Mouse (Mus musculus) MEL (cell line): ENCODE measurements around the gene Sbno2. TPM values are rescaled to one million over a fixed set of nuclear protein-coding genes. Genes with fewer than 3 reads are reported as not detected.

Experiments
- DNase-seq: peaks from one replicate; pipeline ENCODE4 v3.0.0; 2011; ENCODE audit warnings: low read depth, low spot score
- H3K27ac ChIP-seq: 2 replicates; pipeline ENCODE4 v1.5.1; 2012; ENCODE audit warnings: low read depth, mild to moderate bottlenecking, control low read depth, low read length, moderate library complexity; ENCODE audit not compliant: control insufficient read depth
- H3K27me3 ChIP-seq, 2 experiments: fragments of 150-350 bp in 1 of 2; sonication (generic) in 1 of 2; 2 replicates each; pipeline ENCODE4 v1.6.1; 2012; ENCODE audit warnings: low read length in 2 of 2, mild to moderate bottlenecking in 2 of 2, improper control_type of control experiment in 1 of 2, moderate library complexity in 1 of 2; ENCODE audit not compliant: insufficient read depth in 2 of 2, control insufficient read depth in 1 of 2
- H3K36me3 ChIP-seq, 2 experiments: 2 replicates each; pipeline ENCODE4 v1.6.1; 2012 to 2014; ENCODE audit warnings: low read length in 2 of 2, improper control_type of control experiment in 1 of 2, inconsistent platforms in 1 of 2, mild to moderate bottlenecking in 1 of 2; ENCODE audit not compliant: insufficient read depth in 2 of 2, control insufficient read depth in 1 of 2
- H3K4me1 ChIP-seq, 2 experiments: fragments of 150-350 bp in 1 of 2; sonication (generic) in 1 of 2; 2 replicates each; pipeline ENCODE4 v1.6.1; 2012; ENCODE audit warnings: low read length in 2 of 2, improper control_type of control experiment in 1 of 2, mild to moderate bottlenecking in 1 of 2; ENCODE audit not compliant: insufficient read depth in 2 of 2, control insufficient read depth in 1 of 2
- H3K4me3 ChIP-seq, 2 experiments: fragments of 150-350 bp in 1 of 2; sonication (generic) in 1 of 2; 2 replicates each; pipeline ENCODE4 v1.5.1; 2012; ENCODE audit warnings: low read depth in 2 of 2, low read length in 2 of 2, mild to moderate bottlenecking in 2 of 2, moderate library complexity in 2 of 2, control low read depth in 1 of 2, improper control_type of control experiment in 1 of 2; ENCODE audit not compliant: control insufficient read depth in 1 of 2, insufficient read depth in 1 of 2
- H3K79me2 ChIP-seq: 2 replicates; pipeline ENCODE4 v1.6.1; 2012; ENCODE audit warnings: mild to moderate bottlenecking, low read length, moderate library complexity; ENCODE audit not compliant: control insufficient read depth, poor library complexity, insufficient read depth
- H3K9ac ChIP-seq: 2 replicates; pipeline ENCODE4 v1.6.1; 2012; ENCODE audit warnings: low read depth, mild to moderate bottlenecking, control low read depth, low read length, moderate library complexity; ENCODE audit not compliant: control insufficient read depth, poor library complexity, severe bottlenecking
- H3K9me3 ChIP-seq: fragments of 150-350 bp; sonication (generic); replicated peaks from 2 replicates; pipeline ENCODE4 v1.6.1; 2012; ENCODE audit warnings: mild to moderate bottlenecking, low read length, improper control_type of control experiment, moderate library complexity; ENCODE audit not compliant: insufficient read depth
- CHD2 ChIP-seq: IDR thresholded peaks from 2 replicates; pipeline ENCODE4 v1.6.1; 2011; ENCODE audit warnings: low read length, improper control_type of control experiment
- CTCF ChIP-seq, 3 experiments: IDR thresholded peaks in 2 of 3; conservative IDR thresholded peaks in 1 of 3; 2 replicates each; pipeline ENCODE4 v1.5.1; 2011 to 2012; ENCODE audit warnings: low read length in 3 of 3, low read depth in 2 of 3, mild to moderate bottlenecking in 2 of 3, improper control_type of control experiment in 1 of 3, inconsistent platforms in 1 of 3, mixed read lengths in 1 of 3, moderate library complexity in 1 of 3; ENCODE audit not compliant: control insufficient read depth in 1 of 3, insufficient read depth in 1 of 3, poor library complexity in 1 of 3, severe bottlenecking in 1 of 3
- ELF1 ChIP-seq: IDR thresholded peaks from 2 replicates; pipeline ENCODE4 v1.6.1; 2014; ENCODE audit warnings: low read depth, mild to moderate bottlenecking, inconsistent platforms, low read length, improper control_type of control experiment, moderate library complexity
- ETS1 ChIP-seq: IDR thresholded peaks from 2 replicates; pipeline ENCODE4 v1.6.1; 2012; ENCODE audit warnings: low read depth, mild to moderate bottlenecking, inconsistent platforms, low read length, improper control_type of control experiment, moderate library complexity
- GABPA ChIP-seq: IDR thresholded peaks from 2 replicates; pipeline ENCODE4 v1.6.1; 2012; ENCODE audit warnings: low read depth, mild to moderate bottlenecking, inconsistent platforms, low read length, improper control_type of control experiment, moderate library complexity
- HCFC1 ChIP-seq: IDR thresholded peaks from 2 replicates; pipeline ENCODE4 v1.6.1; 2012; ENCODE audit warnings: low read depth, mild to moderate bottlenecking, inconsistent platforms, low read length, improper control_type of control experiment, moderate library complexity
- JUND ChIP-seq: IDR thresholded peaks from 2 replicates; pipeline ENCODE4 v1.6.1; 2011; ENCODE audit warnings: low read depth, mild to moderate bottlenecking, improper control_type of control experiment, low read length
- KAT2A ChIP-seq: conservative IDR thresholded peaks from 2 replicates; pipeline ENCODE4 v1.6.1; 2012; ENCODE audit warnings: low read depth, low read length, improper control_type of control experiment, inconsistent platforms
- MXI1 ChIP-seq: IDR thresholded peaks from 2 replicates; pipeline ENCODE4 v1.6.1; 2011; ENCODE audit warnings: mild to moderate bottlenecking, low read depth, low read length, improper control_type of control experiment
- MYC ChIP-seq: IDR thresholded peaks from 2 replicates; pipeline ENCODE4 v1.6.1; 2011; ENCODE audit warnings: low read depth, mild to moderate bottlenecking, low read length, improper control_type of control experiment, moderate library complexity
- POLR2AphosphoS2 ChIP-seq: IDR thresholded peaks from 2 replicates; pipeline ENCODE4 v1.6.1; 2011; ENCODE audit warnings: low read length, improper control_type of control experiment
- SMC3 ChIP-seq: IDR thresholded peaks from 2 replicates; pipeline ENCODE4 v1.6.1; 2011; ENCODE audit warnings: low read depth, low read length, improper control_type of control experiment
- TAL1 ChIP-seq: IDR thresholded peaks from 2 replicates; pipeline ENCODE4 v1.6.1; 2012; ENCODE audit warnings: mild to moderate bottlenecking, inconsistent platforms, low read length, moderate library complexity, mixed read lengths
- UBTF ChIP-seq: IDR thresholded peaks from 2 replicates; pipeline ENCODE4 v1.6.1; 2012; ENCODE audit warnings: low read depth, mild to moderate bottlenecking, inconsistent platforms, low read length, improper control_type of control experiment, moderate library complexity, borderline replicate concordance; ENCODE audit not compliant: insufficient read depth
- USF1 ChIP-seq: IDR thresholded peaks from 2 replicates; pipeline ENCODE4 v1.6.1; 2014; ENCODE audit warnings: low read depth, mild to moderate bottlenecking, inconsistent platforms, low read length, improper control_type of control experiment, moderate library complexity
- USF2 ChIP-seq, 2 experiments: IDR thresholded peaks; 2 replicates each; pipeline ENCODE4 v1.6.1; 2011 to 2012; ENCODE audit warnings: improper control_type of control experiment in 2 of 2, low read length in 2 of 2, borderline replicate concordance in 1 of 2, inconsistent platforms in 1 of 2, low read depth in 1 of 2, mild to moderate bottlenecking in 1 of 2; ENCODE audit not compliant: insufficient read depth in 1 of 2
- ZKSCAN1 ChIP-seq: IDR thresholded peaks from 2 replicates; pipeline ENCODE4 v1.6.1; 2012; ENCODE audit warnings: low read depth, mild to moderate bottlenecking, inconsistent platforms, low read length, improper control_type of control experiment, moderate library complexity
- ZNF384 ChIP-seq: IDR thresholded peaks from 2 replicates; pipeline ENCODE4 v1.6.1; 2012; ENCODE audit warnings: low read depth, mild to moderate bottlenecking, inconsistent platforms, low read length, improper control_type of control experiment
- polyA plus RNA-seq, 2 experiments: library from polyadenylated mRNA; stranded (reverse) in 1 of 2; unstranded in 1 of 2; fragments of >175 nt in 1 of 2; fragments of >200 nt in 1 of 2; gene quantifications; 2 replicates each; pipeline versions ENCODE4 v1.2.1 to v1.2.4; 2012; ENCODE audit warnings: low replicate concordance in 2 of 2, low read depth in 1 of 2; ENCODE audit not compliant: insufficient read length in 2 of 2, insufficient read depth in 1 of 2, missing spikeins in 1 of 2
- total RNA-seq: library from RNA; depleted of rRNA; stranded (reverse); fragments of 300-350 nt; gene quantifications from 2 replicates; pipeline ENCODE4 v1.2.3, GENCODE M21; 2012

Sbno2 gene
- total and polyA plus RNA-seq, 3 experiments = 15.8 to 29.0 TPM; not detected in 1

DNA sequence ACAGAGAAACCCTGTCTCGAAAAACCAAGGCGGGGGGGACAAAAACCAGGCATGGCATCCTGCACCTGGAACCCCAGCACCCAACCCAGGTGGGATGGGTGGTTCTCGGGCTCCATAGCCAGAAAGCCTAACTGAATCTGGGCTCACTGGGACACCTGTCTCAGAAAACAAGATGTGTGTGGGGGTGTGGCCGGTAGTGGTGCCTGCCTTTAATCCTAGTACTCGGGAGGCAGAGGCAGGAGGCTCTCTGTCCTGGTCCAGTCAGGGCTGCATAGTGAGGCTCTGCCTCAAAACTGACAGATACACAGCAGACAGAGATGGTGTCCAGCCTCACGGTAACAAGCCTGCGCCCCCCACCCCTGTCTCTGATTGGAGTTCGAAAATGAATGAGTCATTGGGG is 82.6 kb downstream of the Sbno2 start:
- Histone ChIP-seq H3K4me1 (peaks cover 6 to 29% of the 10 kb centered on the region in 2 experiments; a peak in 3 of 4 replicates), H3K36me3 (peaks cover 2 to 27% of the 10 kb centered on the region in 2 experiments; a peak in 3 of 4 replicates), H3K79me2 (peaks cover 2% of the 10 kb centered on the region), H3K27ac (no peak overlapping the region), H3K4me3 (no peak overlapping the region), H3K9me3 (no peaks in the 10 kb centered on the region), H3K27me3 (no peaks in the 10 kb centered on the region), H3K9ac (no peak overlapping the region)
- no peak for DNase-seq
- TF ChIP-seq TAL1 = no peak
- no peak for TF ChIP-seq UBTF
- no peak for TF ChIP-seq SMC3
- TF ChIP-seq USF1 = no peak

GRCm38 (mm10) chr10:80022164-80022563 is 83.2 kb downstream of the Sbno2 start:
- Histone ChIP-seq H3K79me2 (peaks cover 6% of the 10 kb centered on the region), H3K4me3 (no peak overlapping the region), H3K4me1 (peaks cover 10 to 32% of the 10 kb centered on the region in 2 experiments), H3K9ac (no peak overlapping the region), H3K27ac (no peak overlapping the region), H3K36me3 (peaks cover 2 to 31% of the 10 kb centered on the region in 2 experiments; a peak in 3 of 4 replicates)
- no peak for DNase-seq
- TF ChIP-seq CTCF (IDR thresholded peaks at IDR 0.05 in 2 of 3, conservative IDR thresholded peaks at IDR 0.05 in 1 of 3; ENCODE audit: control insufficient read depth in 1 of 3, insufficient read depth in 1 of 3, low read depth in 2 of 3, low read length in 3 of 3, poor library complexity in 1 of 3, severe bottlenecking in 1 of 3) = no peak
- no peak for TF ChIP-seq ZKSCAN1
- TF ChIP-seq ETS1 = no peak
- no peak for TF ChIP-seq ELF1
- TF ChIP-seq, all 39 proteins: peak for 0
- Histone ChIP-seq H3K9me3 (no peaks in the 10 kb centered on the region), H3K27me3 (no peaks in the 10 kb centered on the region)

GRCm38 (mm10) chr10:80021320-80021641 is 84.1 kb downstream of the Sbno2 start:
- Histone ChIP-seq H3K27ac (no peak overlapping the region), H3K9ac (no peak overlapping the region), H3K4me3 (no peak overlapping the region), H3K9me3 (no peaks in the 10 kb centered on the region), H3K36me3 (peaks cover 2 to 31% of the 10 kb centered on the region in 2 experiments; a peak in 3 of 4 replicates), H3K4me1 (peaks cover 12 to 33% of the 10 kb centered on the region in 2 experiments), H3K27me3 (no peaks in the 10 kb centered on the region), H3K79me2 (peaks cover 12% of the 10 kb centered on the region)
- no peak for TF ChIP-seq ELF1
- no peak for TF ChIP-seq GABPA
- TF ChIP-seq MXI1 = no peak
- TF ChIP-seq USF2 (IDR thresholded peaks at IDR 0.05; ENCODE audit: borderline replicate concordance in 1 of 2, insufficient read depth in 1 of 2, low read depth in 1 of 2, low read length in 2 of 2) = no peak
- TF ChIP-seq ZKSCAN1 = no peak
- TF ChIP-seq ETS1 = no peak
- no peak for TF ChIP-seq MYC
- TF ChIP-seq JUND = no peak
- no peak for TF ChIP-seq CHD2
- no peak for TF ChIP-seq POLR2AphosphoS2
- TF ChIP-seq ZNF384 = no peak
- TF ChIP-seq HCFC1 = no peak
- TF ChIP-seq KAT2A = no peak
- DNase-seq = no peak
